Mouse (Mus musculus): ENCODE measurements around the gene Xbp1. TPM values are rescaled to one million over a fixed set of nuclear protein-coding genes. Genes with fewer than 3 reads are reported as not detected.
A peak's percentile ranks its signal among the peaks of the same experiment; 100 is the strongest.
"Not testable (repeated sequence)": the region's sequence is repeated elsewhere in the genome, so short reads cannot be mapped to it uniquely, and the experiment has no call there.

Gene Xbp1
- polyA plus RNA-seq (2014; fragmentation: Nextera tagmentation; extraction: Ambion mirVana) = 152 and 161 TPM in 2 replicates

DNA sequence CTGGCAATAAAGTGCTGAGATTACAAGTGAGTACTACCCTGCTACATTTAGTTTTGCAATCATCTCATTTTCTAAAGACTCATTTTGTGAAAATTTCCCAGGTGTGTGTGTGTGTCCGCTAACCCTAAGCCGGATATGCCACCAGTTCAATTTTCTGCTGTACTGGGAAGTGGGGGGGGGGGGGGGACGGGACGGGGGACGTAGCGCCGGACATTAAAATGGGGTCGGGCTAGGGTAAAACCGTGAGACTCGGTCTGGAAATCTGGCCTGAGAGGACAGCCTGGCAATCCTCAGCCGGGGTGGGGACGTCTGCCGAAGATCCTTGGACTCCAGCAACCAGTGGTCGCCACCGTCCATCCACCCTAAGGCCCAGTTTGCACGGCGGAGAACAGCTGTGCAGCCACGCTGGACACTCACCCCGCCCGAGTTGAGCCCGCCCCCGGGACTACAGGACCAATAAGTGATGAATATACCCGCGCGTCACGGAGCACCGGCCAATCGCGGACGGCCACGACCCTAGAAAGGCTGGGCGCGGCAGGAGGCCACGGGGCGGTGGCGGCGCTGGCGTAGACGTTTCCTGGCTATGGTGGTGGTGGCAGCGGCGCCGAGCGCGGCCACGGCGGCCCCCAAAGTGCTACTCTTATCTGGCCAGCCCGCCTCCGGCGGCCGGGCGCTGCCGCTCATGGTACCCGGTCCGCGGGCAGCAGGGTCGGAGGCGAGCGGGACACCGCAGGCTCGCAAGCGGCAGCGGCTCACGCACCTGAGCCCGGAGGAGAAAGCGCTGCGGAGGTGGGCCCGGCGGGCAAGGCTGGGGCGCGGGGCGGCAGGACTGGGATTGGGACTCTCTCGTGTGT is at the start of gene Xbp1:
Gene Xbp1, plus strand, starts transcription at position 248 of the 854 bp plus-strand sequence.
- no peaks in the 10 kb centered on the region for H3K27me3 ChIP-seq (ENCODE audit: control insufficient read depth, insufficient read depth, low read length)
- H3K27ac ChIP-seq (replicated peaks; ENCODE audit: low read depth, low read length) = peak within 1 kb of the TSS; percentile 82
- peak within 1 kb of the TSS; percentile 93 for H3K4me3 ChIP-seq (ENCODE audit: low read depth, low read length)
- WGBS = under 1% methylated on average over 70 of the region's 72 CpGs
- H3K4me2 ChIP-seq (ENCODE audit: low read depth, low read length) = peak within 1 kb of the TSS; percentile 71
- no peaks in the 10 kb centered on the region for H3K9me3 ChIP-seq (replicated peaks; ENCODE audit: control insufficient read depth, low read length)
- H3K4me1 ChIP-seq (ENCODE audit: control insufficient read depth, insufficient read depth, low read length) = no peaks in the 10 kb centered on the region
- peak within 1 kb of the TSS; percentile 97 for H3K9ac ChIP-seq (replicated peaks; ENCODE audit: low read length)
- peaks cover 10% of the 10 kb centered on the region for H3K36me3 ChIP-seq (replicated peaks; ENCODE audit: control insufficient read depth, insufficient read depth, low read depth, low read length)
- DNase-seq (ENCODE audit: low spot score) = peak; percentile 96
- ATAC-seq (replicated peaks; ENCODE audit: insufficient number of reproducible peaks, low FRiP score, low TSS enrichment, low read depth) = peak; percentile 98

DNA sequence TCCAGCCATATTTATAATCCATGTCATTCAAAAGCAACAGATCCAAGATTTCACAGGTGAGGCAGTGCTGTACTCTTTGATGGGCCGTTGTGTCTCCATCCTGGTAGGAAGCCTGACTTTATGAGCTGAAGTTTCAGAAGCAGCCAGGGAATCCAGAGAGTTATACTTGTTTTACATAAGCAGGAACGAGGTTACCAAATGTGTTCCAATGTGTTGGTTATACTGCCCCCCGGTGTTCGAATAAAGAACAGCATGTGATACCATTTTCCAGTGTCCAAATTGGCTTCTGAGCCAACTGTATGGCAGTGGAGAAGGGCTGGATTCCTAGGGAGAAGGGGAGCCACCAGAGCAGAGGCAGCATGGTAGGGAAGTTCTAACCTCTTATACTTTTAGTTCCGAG is 46.3 kb upstream of the Xbp1 start:
- no peaks in the 10 kb centered on the region for H3K9me3 ChIP-seq (replicated peaks; ENCODE audit: control insufficient read depth, low read length)
- DNase-seq (ENCODE audit: low spot score) (peak; percentile 87), ATAC-seq (replicated peaks; ENCODE audit: insufficient number of reproducible peaks, low FRiP score, low TSS enrichment, low read depth) (no peak)
- no peaks in the 10 kb centered on the region for H3K4me1 ChIP-seq (ENCODE audit: control insufficient read depth, insufficient read depth, low read length)
- 12% methylated on average over 5 of the region's 5 CpGs for WGBS
- H3K4me2 ChIP-seq (ENCODE audit: low read depth, low read length) = no peak overlapping the region
- no peak overlapping the region for H3K27ac ChIP-seq (replicated peaks; ENCODE audit: low read depth, low read length)
- H3K36me3 ChIP-seq (replicated peaks; ENCODE audit: control insufficient read depth, insufficient read depth, low read depth, low read length) = no peaks in the 10 kb centered on the region
- H3K9ac ChIP-seq (replicated peaks; ENCODE audit: low read length) = no peak overlapping the region
- H3K27me3 ChIP-seq (ENCODE audit: control insufficient read depth, insufficient read depth, low read length) = no peaks in the 10 kb centered on the region
- no peak overlapping the region for H3K4me3 ChIP-seq (ENCODE audit: low read depth, low read length)

DNA sequence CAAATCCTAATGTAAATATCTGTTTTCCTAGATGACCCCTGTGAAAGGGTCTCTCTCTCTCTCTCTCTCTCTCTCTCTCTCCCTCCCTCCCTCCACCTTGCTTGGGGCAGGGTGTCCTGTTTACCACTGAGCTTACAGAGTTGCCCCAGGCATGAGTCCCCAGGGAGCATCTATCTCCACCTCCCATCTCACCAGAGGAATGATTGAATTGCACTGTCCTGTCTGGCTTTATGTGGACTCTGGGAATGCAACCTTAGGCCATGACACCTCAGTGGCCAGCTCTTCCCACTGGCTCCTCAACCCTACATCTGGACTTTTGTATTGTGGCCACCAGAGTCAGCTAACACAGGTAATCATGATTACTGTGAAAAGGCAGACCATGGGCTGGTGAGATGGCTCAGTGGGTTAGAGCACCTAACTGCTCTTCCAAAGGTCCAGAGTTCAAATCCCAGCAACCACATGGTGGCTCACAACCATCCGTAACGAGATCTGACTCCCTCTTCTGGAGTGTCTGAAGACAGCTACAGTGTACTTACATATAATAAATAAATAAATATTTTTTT is 44.8 kb upstream of the Xbp1 start:
- not testable (repeated sequence) for ATAC-seq (replicated peaks; ENCODE audit: insufficient number of reproducible peaks, low FRiP score, low TSS enrichment, low read depth); H3K4me1 ChIP-seq (ENCODE audit: control insufficient read depth, insufficient read depth, low read length); DNase-seq (ENCODE audit: low spot score); H3K4me3 ChIP-seq (ENCODE audit: low read depth, low read length); H3K27ac ChIP-seq (replicated peaks; ENCODE audit: low read depth, low read length); H3K9ac ChIP-seq (replicated peaks; ENCODE audit: low read length); H3K27me3 ChIP-seq (ENCODE audit: control insufficient read depth, insufficient read depth, low read length); H3K4me2 ChIP-seq (ENCODE audit: low read depth, low read length); H3K36me3 ChIP-seq (replicated peaks; ENCODE audit: control insufficient read depth, insufficient read depth, low read depth, low read length); H3K9me3 ChIP-seq (replicated peaks; ENCODE audit: control insufficient read depth, low read length)
- WGBS = no CpG with 5 or more reads among the region's 2 CpGs

DNA sequence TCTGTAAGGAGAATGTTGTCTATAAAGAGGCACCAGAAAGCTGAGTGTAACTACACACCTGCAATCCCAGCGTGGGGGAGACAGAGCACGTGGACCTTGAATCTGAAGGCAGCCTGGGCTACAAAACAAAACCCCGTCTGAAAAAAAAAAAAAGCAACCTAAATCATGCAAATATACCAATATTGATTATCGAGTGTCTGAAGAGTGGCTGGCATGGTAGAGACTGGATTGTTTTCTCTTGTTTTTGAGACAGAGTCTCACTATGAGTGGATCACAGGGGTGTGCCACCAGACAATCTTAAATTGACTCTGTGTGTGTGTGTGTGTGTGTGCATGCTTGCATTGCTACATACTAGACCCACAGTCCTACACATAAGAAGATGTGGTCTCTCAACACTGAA is 43.7 kb upstream of the Xbp1 start:
- H3K27ac ChIP-seq (replicated peaks; ENCODE audit: low read depth, low read length) = no peak overlapping the region
- 87% methylated on average over 4 of the region's 4 CpGs for WGBS
- no peaks in the 10 kb centered on the region for H3K4me1 ChIP-seq (ENCODE audit: control insufficient read depth, insufficient read depth, low read length)
- H3K4me3 ChIP-seq (ENCODE audit: low read depth, low read length) = no peak overlapping the region
- H3K9me3 ChIP-seq (replicated peaks; ENCODE audit: control insufficient read depth, low read length) = no peaks in the 10 kb centered on the region
- H3K4me2 ChIP-seq (ENCODE audit: low read depth, low read length) = no peak overlapping the region
- no peak for DNase-seq (ENCODE audit: low spot score)
- no peak for ATAC-seq (replicated peaks; ENCODE audit: insufficient number of reproducible peaks, low FRiP score, low TSS enrichment, low read depth)
- H3K36me3 ChIP-seq (replicated peaks; ENCODE audit: control insufficient read depth, insufficient read depth, low read depth, low read length) = no peaks in the 10 kb centered on the region
- no peaks in the 10 kb centered on the region for H3K27me3 ChIP-seq (ENCODE audit: control insufficient read depth, insufficient read depth, low read length)
- no peak overlapping the region for H3K9ac ChIP-seq (replicated peaks; ENCODE audit: low read length)

DNA sequence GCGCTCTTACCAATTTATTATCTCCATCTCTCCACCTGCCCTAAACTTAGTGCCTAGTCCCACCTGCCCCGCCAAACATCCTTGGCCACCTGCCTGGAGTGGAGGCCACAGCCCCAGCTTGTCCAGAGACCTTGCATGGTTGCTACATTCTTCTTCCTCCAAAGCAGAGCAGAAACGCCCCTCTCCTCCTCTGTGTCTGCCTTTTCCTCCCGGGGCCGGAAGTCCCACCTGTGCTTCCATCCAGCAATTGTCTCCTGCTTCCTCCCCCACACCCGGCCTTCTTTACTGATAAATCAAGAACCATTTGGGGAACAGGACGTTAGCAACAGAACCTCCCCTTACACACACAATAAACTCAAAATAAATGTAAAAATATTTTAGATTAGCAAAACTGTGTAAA is 42.3 kb upstream of the Xbp1 start:
- no peak for ATAC-seq (replicated peaks; ENCODE audit: insufficient number of reproducible peaks, low FRiP score, low TSS enrichment, low read depth)
- no peak overlapping the region for H3K27ac ChIP-seq (replicated peaks; ENCODE audit: low read depth, low read length)
- H3K9me3 ChIP-seq (replicated peaks; ENCODE audit: control insufficient read depth, low read length) = no peaks in the 10 kb centered on the region
- no peaks in the 10 kb centered on the region for H3K4me1 ChIP-seq (ENCODE audit: control insufficient read depth, insufficient read depth, low read length)
- no peaks in the 10 kb centered on the region for H3K27me3 ChIP-seq (ENCODE audit: control insufficient read depth, insufficient read depth, low read length)
- no peak overlapping the region for H3K4me2 ChIP-seq (ENCODE audit: low read depth, low read length)
- WGBS = 83% methylated on average over 7 of the region's 7 CpGs
- no peaks in the 10 kb centered on the region for H3K36me3 ChIP-seq (replicated peaks; ENCODE audit: control insufficient read depth, insufficient read depth, low read depth, low read length)
- DNase-seq (ENCODE audit: low spot score) = no peak
- no peak overlapping the region for H3K4me3 ChIP-seq (ENCODE audit: low read depth, low read length)
- H3K9ac ChIP-seq (replicated peaks; ENCODE audit: low read length) = no peak overlapping the region

DNA sequence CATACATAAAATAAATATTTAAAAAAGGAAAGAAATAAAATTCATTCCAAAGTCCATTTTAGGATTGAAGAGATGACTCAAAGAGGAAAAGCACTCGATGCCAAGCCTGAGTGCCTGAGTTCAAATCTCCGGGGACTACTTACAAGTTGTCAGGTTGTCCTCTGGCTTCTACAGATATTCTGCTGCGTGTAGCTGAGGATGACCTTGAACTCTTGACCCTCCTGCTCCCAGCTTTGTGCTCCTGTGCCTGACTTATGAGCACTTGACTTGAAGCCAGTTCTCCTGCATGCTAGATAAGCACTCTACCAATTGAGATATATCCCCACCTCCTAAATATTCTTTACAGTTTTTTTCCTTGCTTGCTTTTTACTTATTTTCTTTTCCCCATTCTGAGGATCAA is 41.6 kb upstream of the Xbp1 start:
- no peak overlapping the region for H3K4me2 ChIP-seq (ENCODE audit: low read depth, low read length)
- ATAC-seq (replicated peaks; ENCODE audit: insufficient number of reproducible peaks, low FRiP score, low TSS enrichment, low read depth) (no peak), DNase-seq (ENCODE audit: low spot score) (no peak)
- no peak overlapping the region for H3K27ac ChIP-seq (replicated peaks; ENCODE audit: low read depth, low read length)
- no peaks in the 10 kb centered on the region for H3K27me3 ChIP-seq (ENCODE audit: control insufficient read depth, insufficient read depth, low read length)
- no peaks in the 10 kb centered on the region for H3K4me1 ChIP-seq (ENCODE audit: control insufficient read depth, insufficient read depth, low read length)
- 86% methylated on average over 3 of the region's 3 CpGs for WGBS
- no peak overlapping the region for H3K9ac ChIP-seq (replicated peaks; ENCODE audit: low read length)
- H3K4me3 ChIP-seq (ENCODE audit: low read depth, low read length) = no peak overlapping the region
- H3K9me3 ChIP-seq (replicated peaks; ENCODE audit: control insufficient read depth, low read length) = no peaks in the 10 kb centered on the region
- no peaks in the 10 kb centered on the region for H3K36me3 ChIP-seq (replicated peaks; ENCODE audit: control insufficient read depth, insufficient read depth, low read depth, low read length)

DNA sequence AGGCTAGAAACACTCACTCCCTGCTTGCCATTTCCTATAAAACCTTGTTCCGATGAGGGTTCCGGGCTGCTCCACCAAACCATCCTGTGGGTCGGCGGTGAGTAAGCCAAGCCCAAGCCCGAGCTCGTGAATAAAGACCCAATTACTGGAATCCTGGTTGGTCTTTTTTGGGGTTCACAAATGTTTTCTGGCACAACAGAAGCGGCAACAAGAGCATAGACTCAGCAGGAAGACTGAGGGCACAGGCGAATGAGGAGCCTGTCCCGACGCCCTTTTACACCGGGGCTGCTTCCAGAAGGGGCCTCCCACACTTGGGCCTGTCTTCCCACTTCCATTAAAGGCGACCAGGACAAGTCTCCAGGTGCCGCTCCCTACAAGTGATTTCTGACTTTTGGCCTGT is 37.9 kb upstream of the Xbp1 start:
- 86% methylated on average over 13 of the region's 13 CpGs for WGBS
- no peak overlapping the region for H3K4me2 ChIP-seq (ENCODE audit: low read depth, low read length)
- no peaks in the 10 kb centered on the region for H3K4me1 ChIP-seq (ENCODE audit: control insufficient read depth, insufficient read depth, low read length)
- no peaks in the 10 kb centered on the region for H3K9me3 ChIP-seq (replicated peaks; ENCODE audit: control insufficient read depth, low read length)
- no peak overlapping the region for H3K4me3 ChIP-seq (ENCODE audit: low read depth, low read length)
- H3K36me3 ChIP-seq (replicated peaks; ENCODE audit: control insufficient read depth, insufficient read depth, low read depth, low read length) = no peaks in the 10 kb centered on the region
- H3K27me3 ChIP-seq (ENCODE audit: control insufficient read depth, insufficient read depth, low read length) = no peaks in the 10 kb centered on the region
- H3K9ac ChIP-seq (replicated peaks; ENCODE audit: low read length) = no peak overlapping the region
- H3K27ac ChIP-seq (replicated peaks; ENCODE audit: low read depth, low read length) = no peak overlapping the region
- DNase-seq (ENCODE audit: low spot score) = no peak
- no peak for ATAC-seq (replicated peaks; ENCODE audit: insufficient number of reproducible peaks, low FRiP score, low TSS enrichment, low read depth)
